Mouse (Mus musculus) testis, adult 2 months (tissue): ENCODE data around the gene Cops2. TPM values are rescaled to one million over a fixed set of nuclear protein-coding genes. Genes with fewer than 3 reads are reported as not detected.

Source experiments
- H3K27ac ChIP-seq: fragments of 200-500 bp; 2 replicates; pipeline ENCODE4 v1.5.1; 2012; ENCODE audit warnings: low read depth, low read length; ENCODE audit not compliant: control insufficient read depth, insufficient read depth
- H3K27me3 ChIP-seq: fragments of 200-500 bp; 2 replicates; pipeline ENCODE4 v1.6.1; 2012; ENCODE audit warnings: mild to moderate bottlenecking, low read length, moderate library complexity; ENCODE audit not compliant: control insufficient read depth, insufficient read depth
- H3K36me3 ChIP-seq: fragments of 200-500 bp; 2 replicates; pipeline ENCODE4 v1.6.1; 2012; ENCODE audit warnings: mild to moderate bottlenecking, low read length; ENCODE audit not compliant: control insufficient read depth, insufficient read depth
- H3K4me1 ChIP-seq: fragments of 200-500 bp; 2 replicates; pipeline ENCODE4 v1.6.1; 2012; ENCODE audit warnings: low read length; ENCODE audit not compliant: control insufficient read depth, insufficient read depth
- H3K4me3 ChIP-seq: fragments of 200-500 bp; 2 replicates; pipeline ENCODE4 v1.5.1; 2012; ENCODE audit warnings: low read depth, mild to moderate bottlenecking, low read length, moderate library complexity, mixed read lengths; ENCODE audit not compliant: control insufficient read depth
- CTCF ChIP-seq: fragments of 200-500 bp; IDR thresholded peaks from 2 replicates; pipeline ENCODE4 v1.5.1; 2012; ENCODE audit warnings: low read depth, mild to moderate bottlenecking, inconsistent platforms, low read length, moderate library complexity; ENCODE audit not compliant: control insufficient read depth, insufficient read depth, insufficient replicate concordance
- POLR2A ChIP-seq: fragments of 200-500 bp; IDR thresholded peaks from 2 replicates; pipeline ENCODE4 v1.6.1; 2012; ENCODE audit warnings: low read depth, mild to moderate bottlenecking, inconsistent platforms, low read length, moderate library complexity; ENCODE audit not compliant: control insufficient read depth
- polyA plus RNA-seq: library from polyadenylated mRNA; depleted of rRNA; stranded (reverse); fragments of >200 nt; gene quantifications from 2 replicates; pipeline ENCODE4 v1.2.3, GENCODE M21; 2012

The Cops2 gene
- polyA plus RNA-seq, 1 experiment: 29.6 TPM

DNA sequence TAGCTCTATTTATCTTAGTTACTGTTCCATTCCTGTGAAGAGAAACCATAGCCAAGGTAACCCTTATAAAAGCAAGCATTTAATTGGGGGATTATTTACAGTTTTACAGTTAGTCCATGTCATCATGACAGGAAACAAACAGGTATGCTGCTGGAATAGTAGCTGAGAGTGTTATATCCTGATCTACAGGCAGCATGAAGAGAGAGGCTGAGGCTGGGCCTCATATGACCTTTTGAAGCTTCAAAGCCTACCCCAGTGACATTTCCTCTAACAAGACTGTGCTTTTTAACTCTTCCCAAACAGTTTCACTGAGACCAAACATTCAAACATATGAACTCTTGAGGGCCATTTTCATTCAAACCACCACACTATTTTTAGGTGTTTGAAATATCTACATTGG, 61.1 kb downstream of the Cops2 start:
- Histone ChIP-seq H3K4me1 (no peaks in the 10 kb centered on the region), H3K36me3 (no peaks in the 10 kb centered on the region), H3K27ac (no peak overlapping the region), H3K4me3 (no peak overlapping the region), H3K27me3 (no peaks in the 10 kb centered on the region)
- no peak for TF ChIP-seq POLR2A
- TF ChIP-seq CTCF: no peak

DNA sequence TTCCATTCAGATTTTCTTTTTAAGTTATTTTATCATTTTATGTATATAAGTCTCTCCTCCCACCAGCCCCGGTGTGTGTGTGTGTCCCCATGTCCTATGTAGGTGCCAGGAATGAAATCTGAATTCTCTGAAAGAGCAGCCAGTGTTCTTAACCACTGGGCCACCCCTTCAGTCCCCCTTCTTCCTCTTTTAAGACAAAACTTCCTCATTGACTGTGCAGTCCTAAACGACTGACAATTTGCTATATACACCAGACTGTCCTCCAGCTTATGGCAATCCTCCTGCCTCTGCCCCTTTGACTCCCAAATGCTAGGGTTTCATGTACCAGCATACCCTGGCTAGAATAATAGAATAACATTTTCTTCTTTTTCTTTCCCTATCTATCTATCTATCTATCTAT, 63.8 kb downstream of the Cops2 start:
- TF ChIP-seq CTCF: no peak
- TF ChIP-seq POLR2A: no peak
- Histone ChIP-seq H3K4me3 (no peak overlapping the region), H3K4me1 (no peaks in the 10 kb centered on the region), H3K27me3 (no peaks in the 10 kb centered on the region), H3K36me3 (no peaks in the 10 kb centered on the region), H3K27ac (no peak overlapping the region)

DNA sequence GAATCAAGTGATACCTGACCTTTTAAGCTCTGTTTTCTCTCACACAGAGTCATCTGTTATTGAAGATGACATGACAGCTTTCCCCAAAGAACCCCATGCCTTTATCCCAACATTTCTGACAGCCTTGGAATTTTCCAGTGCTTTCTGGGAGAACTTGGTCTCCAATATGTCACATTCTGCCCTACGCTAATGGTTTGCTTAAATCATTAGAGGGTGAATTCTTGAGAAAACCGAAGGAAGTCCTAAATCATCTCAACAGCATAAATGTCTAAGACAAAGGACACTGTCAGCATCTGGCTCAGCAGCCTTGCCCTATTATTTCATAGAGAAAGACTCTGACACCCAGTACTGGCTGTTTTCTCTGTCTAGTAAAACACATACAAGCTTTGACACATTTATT, 64.8 kb downstream of the Cops2 start:
- Histone ChIP-seq H3K4me3 (no peak overlapping the region), H3K27me3 (no peaks in the 10 kb centered on the region), H3K27ac (no peak overlapping the region), H3K36me3 (no peaks in the 10 kb centered on the region), H3K4me1 (no peaks in the 10 kb centered on the region)
- no peak for TF ChIP-seq POLR2A
- no peak for TF ChIP-seq CTCF

- H3K4me3 ChIP-seq: no peak overlapping the region
- H3K4me1 ChIP-seq: no peaks in the 10 kb centered on the region
- H3K36me3 ChIP-seq: no peaks in the 10 kb centered on the region
- no peaks in the 10 kb centered on the region for H3K27me3 ChIP-seq
- H3K27ac ChIP-seq: no peak overlapping the region
- no peak for TF ChIP-seq POLR2A
These were observed 66.1 kb downstream of the Cops2 start for GRCm38 (mm10) chr2:125792879-125793261.

DNA sequence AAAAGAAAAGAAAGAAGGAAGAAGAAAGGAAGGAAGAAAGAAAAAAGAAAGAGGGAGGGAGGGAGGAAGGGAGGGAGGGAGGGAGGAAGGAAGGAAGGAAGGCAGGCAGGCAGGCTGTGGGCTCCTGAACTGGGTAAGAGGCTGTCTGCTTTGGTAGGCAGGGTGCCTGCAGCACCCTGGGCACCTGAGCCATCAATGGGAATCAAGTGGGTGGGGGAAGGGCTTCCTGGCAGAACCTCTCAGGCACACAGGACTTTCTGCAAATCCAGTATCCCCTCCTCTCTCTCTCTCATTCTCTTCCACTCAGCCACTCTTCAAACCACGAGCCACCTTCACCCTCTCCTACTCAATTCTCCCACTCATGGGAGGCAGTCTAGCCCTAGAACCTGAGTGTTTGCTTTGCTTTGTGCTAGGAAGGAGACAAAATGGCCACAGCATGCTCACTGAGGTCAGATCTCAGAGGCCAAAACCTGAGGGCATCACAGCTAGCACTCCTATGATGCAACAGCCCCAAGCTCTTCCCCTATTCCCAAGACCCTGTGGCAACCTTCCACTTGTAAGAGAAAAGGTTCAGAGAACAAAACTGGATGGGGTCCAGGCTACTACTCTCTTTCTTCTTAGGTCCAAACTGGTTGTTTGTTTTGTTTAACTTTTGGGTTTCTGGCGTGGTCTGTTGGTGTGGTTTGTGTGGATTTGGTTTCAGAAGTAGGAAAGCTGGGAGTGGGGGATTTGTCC, 66.6 kb downstream of the Cops2 start:
- Histone ChIP-seq H3K27ac (no peak overlapping the region), H3K4me3 (no peak overlapping the region), H3K36me3 (no peaks in the 10 kb centered on the region), H3K27me3 (no peaks in the 10 kb centered on the region), H3K4me1 (no peaks in the 10 kb centered on the region)
- TF ChIP-seq CTCF (no peak), POLR2A (no peak)

- H3K36me3 ChIP-seq: no peaks in the 10 kb centered on the region
- no peak overlapping the region for H3K4me3 ChIP-seq
- H3K27me3 ChIP-seq: no peaks in the 10 kb centered on the region
- no peak for TF ChIP-seq POLR2A
- TF ChIP-seq CTCF: no peak
- no peak overlapping the region for H3K27ac ChIP-seq
- no peaks in the 10 kb centered on the region for H3K4me1 ChIP-seq
These were observed 67.5 kb downstream of the Cops2 start for GRCm38 (mm10) chr2:125791485-125791885.

DNA sequence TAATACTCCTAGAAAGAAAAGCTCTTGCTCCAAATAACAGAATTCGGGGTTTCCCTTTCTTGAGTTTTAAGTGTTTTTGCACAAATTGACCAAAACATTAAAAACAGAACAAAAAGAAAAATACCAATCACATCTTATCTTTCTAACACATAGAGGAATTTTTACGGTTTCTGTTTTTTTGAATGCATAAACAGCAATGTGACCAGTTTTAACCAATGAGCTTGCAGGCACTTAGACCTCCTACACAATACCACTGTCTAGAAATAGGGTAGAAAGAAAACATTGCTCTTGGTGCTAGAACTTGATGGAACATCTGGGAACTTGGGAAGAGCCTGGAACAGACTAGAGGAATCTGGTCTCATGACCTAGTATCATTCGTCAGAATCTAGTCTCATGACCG, 68.7 kb downstream of the Cops2 start:
- Histone ChIP-seq H3K4me1 (no peaks in the 10 kb centered on the region), H3K4me3 (no peak overlapping the region), H3K27me3 (no peaks in the 10 kb centered on the region), H3K27ac (no peak overlapping the region), H3K36me3 (no peaks in the 10 kb centered on the region)
- TF ChIP-seq POLR2A (no peak), CTCF (no peak)

DNA sequence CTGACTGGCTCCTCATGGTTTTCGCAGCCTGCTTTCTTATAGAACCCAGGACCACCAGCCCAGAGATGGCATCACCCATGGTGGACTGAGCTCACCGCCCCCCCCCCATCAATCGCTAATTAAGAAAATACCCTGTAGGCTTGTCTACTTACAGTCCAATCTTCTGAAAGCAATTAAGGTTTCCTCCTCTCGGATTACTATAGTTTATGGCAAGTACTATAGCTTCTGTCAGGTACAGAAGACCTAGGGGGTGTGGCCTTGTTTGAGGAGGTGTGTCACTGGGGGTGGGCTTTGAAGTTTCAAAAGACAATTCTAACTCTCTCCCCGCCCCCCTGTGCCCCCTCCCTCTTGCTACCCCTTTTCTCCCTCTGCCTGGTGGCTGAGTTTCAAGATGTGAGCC, 69.7 kb downstream of the Cops2 start:
- Histone ChIP-seq H3K27me3 (no peaks in the 10 kb centered on the region), H3K36me3 (no peaks in the 10 kb centered on the region), H3K27ac (no peak overlapping the region), H3K4me3 (no peak overlapping the region), H3K4me1 (no peaks in the 10 kb centered on the region)
- TF ChIP-seq POLR2A (no peak), CTCF (no peak)
